Mouse (Mus musculus) gastrocnemius, postnatal 4 days (tissue): Measurements from ENCODE around the gene Hdac7. TPM values are rescaled to one million over a fixed set of nuclear protein-coding genes. Genes with fewer than 3 reads are reported as not detected.

Experiments
- DNase-seq, 2 experiments: peaks; one replicate each; pipeline ENCODE4 v3.0.0; 2021 to 2022; ENCODE audit warnings: low spot score in 2 of 2, mixed read lengths in 2 of 2
- total RNA-seq, 2 experiments: library from RNA; stranded (reverse); gene quantifications; 2 replicates each; pipeline ENCODE4 v1.2.3; 2021

The Hdac7 gene
- total RNA-seq, 2 experiments from 2014 or later: 53.6 to 57.9 TPM

GRCm38 (mm10) chr15:97816199-97816994 lies 27.9 kb downstream of the Hdac7 start:
- no peak for DNase-seq

GRCm38 (mm10) chr15:97815254-97815653 lies 29.0 kb downstream of the Hdac7 start:
- DNase-seq: no peak

DNA sequence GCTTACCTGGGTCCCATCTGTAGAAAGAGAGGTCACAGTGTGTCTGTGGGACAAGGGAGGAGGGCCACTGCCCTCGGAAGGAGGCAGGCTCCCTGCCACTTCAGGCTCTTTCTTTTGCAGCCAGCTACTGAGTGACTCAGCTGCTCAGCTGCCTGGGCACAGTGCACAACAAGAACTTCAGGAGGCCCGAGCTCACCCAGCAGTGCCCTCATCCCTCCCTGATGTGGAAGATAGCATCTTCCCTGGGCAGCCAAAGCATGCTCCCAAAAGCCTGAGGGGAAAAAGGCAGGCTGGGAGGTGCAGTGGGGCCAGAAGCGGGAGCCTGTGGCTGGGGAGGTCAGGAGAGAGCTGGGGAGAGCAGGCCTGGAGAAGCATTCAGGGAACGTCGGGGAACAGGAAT lies 29.6 kb downstream of the Hdac7 start:
- DNase-seq: no peak

GRCm38 (mm10) chr15:97813452-97814204 lies 30.7 kb downstream of the Hdac7 start:
- DNase-seq: no peak

GRCm38 (mm10) chr15:97812875-97813274 lies 31.4 kb downstream of the Hdac7 start:
- no peak for DNase-seq

DNA sequence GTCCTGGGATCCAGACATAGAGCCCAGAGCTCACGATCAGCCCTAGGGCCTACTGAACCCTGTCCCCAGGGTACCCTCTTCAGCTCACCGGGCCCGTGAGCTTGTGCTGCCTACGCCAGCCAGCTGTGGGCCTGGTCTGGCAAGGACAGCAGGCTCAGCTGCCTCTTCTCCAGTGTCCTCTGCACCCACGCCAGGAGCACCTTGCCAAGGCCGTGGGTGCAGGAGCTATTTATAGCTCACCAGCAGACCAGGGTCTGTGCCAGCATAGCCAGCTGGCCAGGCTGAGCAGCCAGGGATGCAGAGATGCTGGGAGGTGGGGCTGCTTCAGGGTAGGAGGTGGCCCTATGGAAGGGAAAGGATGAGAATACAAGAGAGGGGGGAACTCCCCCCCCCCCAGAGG lies 32.2 kb downstream of the Hdac7 start:
- DNase-seq: peak in 1 of 2 experiments; percentile 79

DNA sequence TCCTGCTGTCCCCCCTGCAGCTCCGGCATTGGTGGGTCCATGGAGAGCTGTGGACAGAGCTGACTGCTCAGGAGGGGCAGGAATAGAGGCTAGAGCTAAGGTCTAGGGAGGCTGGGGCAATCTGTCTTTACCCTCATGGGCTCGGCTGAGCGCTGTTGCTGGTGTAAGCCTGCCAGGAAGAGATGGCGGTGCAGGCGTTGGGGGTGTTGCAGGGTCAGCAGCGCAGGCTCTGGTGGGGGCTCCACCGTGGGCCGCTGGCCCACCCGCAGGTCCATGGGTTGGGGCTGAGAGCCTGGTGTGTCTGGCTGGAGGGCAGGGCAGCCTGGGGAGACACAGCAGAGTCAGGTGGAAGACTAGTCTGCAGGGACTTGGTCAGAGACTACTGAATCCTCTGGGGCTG lies 33.0 kb downstream of the Hdac7 start:
- no peak for DNase-seq

DNA sequence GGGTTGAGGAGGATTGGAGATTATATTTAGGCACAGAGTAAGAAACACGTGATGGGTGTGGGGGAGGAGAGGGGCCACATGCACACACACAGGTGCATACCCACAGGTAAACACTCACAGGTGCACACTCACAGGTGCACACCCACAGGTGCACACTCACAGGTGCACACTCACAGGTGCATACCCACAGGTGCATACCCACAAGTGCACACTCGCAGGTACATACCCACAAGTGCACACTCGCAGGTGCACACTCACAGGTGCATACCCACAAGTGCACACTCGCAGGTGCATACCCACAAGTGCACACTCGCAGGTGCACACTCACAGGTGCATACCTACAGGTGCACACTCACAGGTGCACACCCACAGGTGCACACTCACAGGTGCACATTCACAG lies 33.9 kb downstream of the Hdac7 start:
- no peak for DNase-seq

DNA sequence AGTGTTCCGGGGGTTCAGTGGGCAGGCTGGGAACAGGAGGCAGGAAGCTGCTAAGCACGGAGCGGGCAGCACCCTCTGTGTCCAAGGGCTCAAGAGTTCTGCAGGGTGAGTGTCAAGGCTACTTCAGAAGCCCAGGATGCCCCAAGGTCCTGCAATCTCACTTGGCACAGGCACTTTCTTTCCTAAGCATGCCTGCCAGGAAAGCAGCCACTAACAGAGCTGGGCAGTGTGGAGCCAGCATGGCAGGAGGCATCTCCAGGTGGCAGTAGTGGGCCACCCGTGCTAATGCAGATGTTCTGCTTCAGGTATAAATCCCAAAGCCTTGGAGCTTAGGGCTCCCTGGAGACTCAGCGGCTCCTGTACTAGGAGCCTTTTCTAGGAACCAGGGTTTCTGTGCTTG lies 34.4 kb downstream of the Hdac7 start:
- DNase-seq: no peak

DNA sequence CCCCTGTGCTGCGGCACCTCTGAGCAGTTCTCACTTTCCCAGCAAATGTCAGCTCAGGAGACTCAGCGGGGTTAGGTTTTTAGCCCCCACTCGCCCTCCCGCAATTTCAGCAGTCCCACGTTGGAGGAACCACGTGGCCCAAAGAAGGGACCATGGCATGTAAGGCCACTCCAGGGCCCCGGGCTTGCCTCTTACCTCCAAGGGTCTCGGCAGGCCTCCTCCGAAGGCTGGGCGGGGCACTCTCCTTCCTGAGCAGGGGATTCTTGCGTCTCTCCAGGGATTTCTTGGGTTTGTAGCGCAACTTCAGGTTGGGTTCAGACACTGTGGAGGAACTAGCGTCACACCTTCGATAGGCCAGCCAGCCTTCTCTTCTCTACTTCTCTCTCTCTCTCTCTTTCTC lies 35.1 kb downstream of the Hdac7 start:
- no peak for DNase-seq

- DNase-seq: no peak
Measured at GRCm38 (mm10) chr15:97808532-97808931, 35.8 kb downstream of the Hdac7 start.

DNA sequence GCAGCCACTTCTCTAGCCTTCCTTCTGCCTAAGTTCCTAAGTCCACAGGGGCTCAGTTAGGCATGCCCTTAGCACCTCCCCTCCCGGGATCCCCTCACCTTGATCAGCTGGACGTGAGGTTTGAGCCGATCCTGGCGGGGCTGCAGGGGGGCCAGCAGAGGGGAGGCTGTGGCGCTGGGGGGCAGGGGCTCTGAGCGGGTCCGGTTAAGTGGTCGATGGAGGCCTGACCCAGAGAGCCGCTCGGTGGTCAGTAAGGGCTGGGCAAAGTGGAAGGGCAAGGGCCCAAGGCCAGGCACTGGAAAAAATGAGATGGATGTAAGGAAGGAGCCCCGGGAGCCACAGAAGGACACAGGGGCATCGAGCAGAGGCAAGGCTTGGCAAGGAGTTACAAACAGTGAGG lies 36.4 kb downstream of the Hdac7 start:
- DNase-seq: no peak

GRCm38 (mm10) chr15:97802575-97802974 lies 41.7 kb downstream of the Hdac7 start:
- no peak for DNase-seq

GRCm38 (mm10) chr15:97801811-97802210 lies 42.5 kb downstream of the Hdac7 start:
- DNase-seq: no peak

DNA sequence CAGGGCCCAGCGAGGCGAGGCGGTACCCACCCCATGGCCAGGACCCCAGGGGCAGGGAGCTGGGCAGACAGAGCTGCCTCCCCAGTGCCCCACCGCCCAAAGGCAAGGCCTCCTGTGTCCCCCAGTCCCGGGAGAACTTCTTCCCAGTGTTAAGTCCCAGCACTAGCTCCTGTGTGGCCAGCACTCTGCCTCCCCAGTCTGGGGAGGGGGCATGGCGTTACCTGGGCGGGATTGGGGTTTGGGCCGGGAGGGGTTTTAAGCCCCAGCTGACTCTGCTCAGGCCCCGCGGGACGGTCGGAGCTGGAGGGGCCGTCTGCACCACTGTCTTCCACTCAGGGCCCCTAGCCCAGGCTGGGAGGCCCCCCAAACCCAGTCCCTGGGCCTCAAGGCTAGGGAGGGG lies 43.4 kb downstream of the Hdac7 start:
- no peak for DNase-seq

DNA sequence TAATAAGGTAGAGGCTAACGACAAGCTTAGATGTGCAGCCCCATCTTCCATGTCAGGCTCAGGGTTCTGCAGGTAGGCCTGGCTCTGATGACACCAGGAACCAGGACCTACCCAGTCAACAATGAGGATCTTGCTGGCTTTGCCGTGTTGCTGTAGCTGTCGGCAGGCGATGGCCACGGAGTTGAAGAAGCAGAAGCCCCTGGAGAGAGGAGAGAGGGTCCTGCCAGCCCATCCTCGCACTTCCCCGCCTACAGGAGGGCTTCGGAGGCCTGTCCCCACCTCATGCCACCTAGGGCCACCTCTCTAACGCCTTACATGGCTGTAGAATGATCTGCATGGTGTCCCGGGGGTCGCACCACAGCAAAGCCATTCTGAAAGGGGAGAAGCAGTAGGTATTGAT lies 44.9 kb downstream of the Hdac7 start:
- no peak for DNase-seq

GRCm38 (mm10) chr15:97798134-97798533 lies 46.2 kb downstream of the Hdac7 start:
- DNase-seq: no peak

GRCm38 (mm10) chr15:97796674-97797310 lies 47.5 kb downstream of the Hdac7 start:
- no peak for DNase-seq

DNA sequence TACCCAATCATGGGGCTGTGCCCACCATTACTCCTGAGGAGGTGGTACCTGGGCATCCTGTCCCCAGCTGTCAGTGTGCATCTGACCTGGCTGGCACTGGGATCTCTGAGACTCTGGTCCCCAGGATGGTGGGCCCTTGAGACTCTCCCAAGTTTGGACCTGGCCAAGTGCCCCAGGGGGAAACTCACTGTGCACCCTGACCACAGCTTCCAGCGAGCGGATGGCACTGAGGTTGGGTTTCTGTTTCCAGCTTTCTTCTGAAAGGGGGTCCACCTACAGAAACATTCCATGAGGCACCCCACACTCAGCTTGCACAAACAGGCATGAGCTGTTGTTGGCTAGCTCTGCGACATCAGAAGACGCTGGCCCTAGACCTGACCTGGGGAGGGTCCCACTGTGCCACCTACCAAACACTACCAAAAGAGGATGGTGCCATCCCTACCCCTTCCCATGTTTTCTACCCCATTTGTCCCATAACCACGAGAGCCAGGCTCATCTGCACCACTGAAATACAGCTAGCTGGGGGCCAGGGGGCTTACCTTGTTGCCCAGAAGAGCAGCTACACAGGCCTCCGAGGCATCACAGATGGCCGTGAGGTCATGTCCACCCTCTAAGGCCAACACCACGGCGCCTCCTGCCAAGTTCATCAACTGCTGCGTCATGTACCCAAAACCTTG lies 48.6 kb downstream of the Hdac7 start:
- DNase-seq: no peak

GRCm38 (mm10) chr15:97794268-97794667 lies 50.0 kb downstream of the Hdac7 start:
- no peak for DNase-seq

- DNase-seq: no peak
Measured at GRCm38 (mm10) chr15:97793386-97794153, 50.7 kb downstream of the Hdac7 start.
